Mouse (Mus musculus) right cerebral cortex, postnatal 25 days (tissue): Measurements from ENCODE around the gene Eed.

Experiments
- DNase-seq: peaks from one replicate; pipeline ENCODE4 v3.0.0; 2022

Gene Eed

DNA sequence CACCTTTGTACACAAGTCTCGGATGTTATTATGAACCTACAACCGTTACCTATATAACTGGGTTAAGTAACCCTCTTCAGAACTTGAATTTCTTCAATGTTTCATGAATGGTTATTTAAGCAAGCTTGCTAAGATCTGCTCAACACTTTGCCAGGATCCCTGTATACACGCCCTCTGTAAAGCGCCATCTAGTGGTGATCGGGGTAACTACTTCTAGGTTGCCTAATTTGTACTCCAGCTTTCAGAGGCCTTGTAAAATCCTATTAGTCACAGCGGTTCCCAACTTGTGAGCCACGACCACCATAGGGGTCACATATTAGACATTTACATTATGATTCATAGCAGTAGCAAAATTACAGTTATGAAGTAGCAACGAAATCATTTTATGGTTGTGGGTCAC is 72.8 kb downstream of the Eed start:
- DNase-seq, result peak; percentile 52
